Comparison of ENCODE assay signal across 28 mouse cellular contexts in genomic region chr6:57271881-57272280, GRCm38 (mm10). TPM values are rescaled to one million over a fixed set of nuclear protein-coding genes. Genes with fewer than 3 reads are reported as not detected.
"Had no signal": no experiment of that assay in that cellular context is flagged by ENCODE, and none has a peak within 500 bp of the region (broad histone marks: within the 10 kb centered on the region; RNA-seq: fewer than 3 reads in every experiment).

No protein-coding gene starts in this region.

- H3K27me3 ChIP-seq: megakaryocyte, embryonic 14.5 days; midbrain, embryonic 13.5 days; midbrain, embryonic 15.5 days; neural tube, embryonic 13.5 days; neural tube, embryonic 15.5 days had no signal

- H3K4me2 ChIP-seq: lung, embryonic 14.5 days; midbrain, embryonic 11.5 days; midbrain, embryonic 13.5 days; midbrain, embryonic 15.5 days; neural tube, embryonic 13.5 days; neural tube, embryonic 15.5 days had no signal

- H3K36me3 ChIP-seq: midbrain, embryonic 13.5 days; midbrain, embryonic 15.5 days; neural tube, embryonic 13.5 days; neural tube, embryonic 15.5 days had no signal

- H3K4me3 ChIP-seq: megakaryocyte, embryonic 14.5 days; midbrain, embryonic 13.5 days; midbrain, embryonic 15.5 days; neural tube, embryonic 13.5 days; neural tube, embryonic 15.5 days had no signal

- ATAC-seq: midbrain, embryonic 13.5 days; midbrain, embryonic 15.5 days had no signal

- H3K27ac ChIP-seq: macrophage; midbrain, embryonic 13.5 days; midbrain, embryonic 15.5 days; neural tube, embryonic 13.5 days; neural tube, embryonic 15.5 days had no signal

- DNase-seq: lung, embryonic 14.5 days; lung, postnatal 10 days; retina, postnatal 1 day; right cerebral cortex, adult 18-20 months; right cerebral cortex, postnatal 25 days; right cerebral cortex, postnatal 4 days; spleen, adult 18-20 months; thymus, adult 18-20 months; thymus, postnatal 14 days; thymus, postnatal 36 days had no signal

- H3K9me3 ChIP-seq: megakaryocyte, embryonic 14.5 days; midbrain, embryonic 13.5 days; midbrain, embryonic 15.5 days; neural tube, embryonic 13.5 days; neural tube, embryonic 15.5 days had no signal

- H3K4me1 ChIP-seq: megakaryocyte, embryonic 14.5 days; midbrain, embryonic 13.5 days; midbrain, embryonic 15.5 days; neural tube, embryonic 13.5 days; neural tube, embryonic 15.5 days had no signal

- H3K9ac ChIP-seq: lung, embryonic 14.5 days; midbrain, embryonic 13.5 days; midbrain, embryonic 15.5 days; neural tube, embryonic 13.5 days; neural tube, embryonic 15.5 days had no signal

RNA-seq across cellular contexts. Expression of gene Vmn1r15, which starts 14.1 kb away (rescaled TPM):
- total RNA-seq: megakaryocyte progenitor cell, adult 5-6 weeks; midbrain, postnatal 0 days; monocyte, adult 5-6 weeks had no signal
- polyA plus RNA-seq: liver, embryonic 16.5 days; lung, embryonic 14.5 days; lung, embryonic 16.5 days; macrophage; midbrain, embryonic 11.5 days; midbrain, embryonic 13.5 days; midbrain, embryonic 15.5 days; midbrain, postnatal 0 days; neural tube, embryonic 11.5 days; neural tube, embryonic 13.5 days; neural tube, embryonic 15.5 days; small intestine, adult 2 months; stomach, embryonic 14.5 days; stomach, embryonic 16.5 days; thymus, postnatal 0 days; urinary bladder, adult 2 months had no signal

RNA-seq across cellular contexts. Expression of gene Vmn1r14, which starts 40.4 kb away (rescaled TPM):
- total RNA-seq: megakaryocyte progenitor cell, adult 5-6 weeks; midbrain, postnatal 0 days; monocyte, adult 5-6 weeks had no signal
- polyA plus RNA-seq: liver, embryonic 16.5 days; lung, embryonic 14.5 days; lung, embryonic 16.5 days; macrophage; midbrain, embryonic 11.5 days; midbrain, embryonic 13.5 days; midbrain, embryonic 15.5 days; midbrain, postnatal 0 days; neural tube, embryonic 11.5 days; neural tube, embryonic 13.5 days; neural tube, embryonic 15.5 days; small intestine, adult 2 months; stomach, embryonic 14.5 days; stomach, embryonic 16.5 days; thymus, postnatal 0 days; urinary bladder, adult 2 months had no signal

RNA-seq across cellular contexts. Expression of gene Vmn1r16, which starts 57.4 kb away (rescaled TPM):
- total RNA-seq: megakaryocyte progenitor cell, adult 5-6 weeks; midbrain, postnatal 0 days; monocyte, adult 5-6 weeks had no signal
- polyA plus RNA-seq: liver, embryonic 16.5 days; lung, embryonic 14.5 days; lung, embryonic 16.5 days; macrophage; midbrain, embryonic 11.5 days; midbrain, embryonic 13.5 days; midbrain, embryonic 15.5 days; midbrain, postnatal 0 days; neural tube, embryonic 11.5 days; neural tube, embryonic 13.5 days; neural tube, embryonic 15.5 days; small intestine, adult 2 months; stomach, embryonic 14.5 days; stomach, embryonic 16.5 days; thymus, postnatal 0 days; urinary bladder, adult 2 months had no signal
